Mouse (Mus musculus) stomach, embryonic 14.5 days (tissue): ENCODE results near the gene Tac2. TPM values are rescaled to one million over a fixed set of nuclear protein-coding genes. Genes with fewer than 3 reads are reported as not detected.

Source experiments
- ATAC-seq: fragments of 200-750 bp; cut with Nextera tagmentation; 2 replicates; pipeline ENCODE4 v1.8.0; 2017; ENCODE audit warnings: low read depth, moderate TSS enrichment; ENCODE audit not compliant: insufficient number of reproducible peaks, insufficient read depth, low FRiP score
- H3K27ac ChIP-seq: fragments of 300-500 bp; sonication (generic); 2 replicates; pipeline ENCODE4 v1.5.1; 2014; ENCODE audit warnings: mild to moderate bottlenecking, low read length, moderate library complexity, mixed read lengths
- H3K27me3 ChIP-seq: fragments of 300-500 bp; sonication (generic); 2 replicates; pipeline ENCODE4 v1.6.1; 2014; ENCODE audit warnings: low read length, control low read depth, mixed read lengths; ENCODE audit not compliant: control insufficient read depth, insufficient read depth
- H3K36me3 ChIP-seq: fragments of 300-500 bp; sonication (generic); 2 replicates; pipeline ENCODE4 v1.6.1; 2014; ENCODE audit warnings: mild to moderate bottlenecking, control low read depth, low read length, moderate library complexity, mixed read lengths; ENCODE audit not compliant: control insufficient read depth, insufficient read depth
- H3K4me1 ChIP-seq: fragments of 300-500 bp; sonication (generic); 2 replicates; pipeline ENCODE4 v1.6.1; 2014; ENCODE audit warnings: low read length, control low read depth, mixed read lengths; ENCODE audit not compliant: control insufficient read depth, insufficient read depth
- H3K4me2 ChIP-seq: fragments of 300-500 bp; sonication (generic); replicated peaks from 2 replicates; pipeline ENCODE4 v1.6.1; 2014; ENCODE audit warnings: low read depth, low read length, control low read depth
- H3K4me3 ChIP-seq: fragments of 300-500 bp; sonication (generic); 2 replicates; pipeline ENCODE4 v1.5.1; 2014; ENCODE audit warnings: low read depth, low read length, control low read depth
- H3K9ac ChIP-seq: fragments of 300-500 bp; sonication (generic); replicated peaks from 2 replicates; pipeline ENCODE4 v1.6.1; 2014; ENCODE audit warnings: low read depth, mild to moderate bottlenecking, control low read depth, low read length, moderate library complexity, mixed read lengths
- H3K9me3 ChIP-seq: fragments of 300-500 bp; sonication (generic); 2 replicates; pipeline ENCODE4 v1.6.1; 2016; ENCODE audit warnings: low read depth, low read length, control low read depth; ENCODE audit not compliant: control insufficient read depth
- WGBS: fragments of 180-500 bp; shearing (Covaris S2); extraction: QIAGEN DNeasy Blood & Tissue Kit; methylation state at CpG from one replicate; pipeline ENCODE4 v1.1.7; 2014; 5-methylcytosine and 5-hydroxymethylcytosine counted together
- polyA plus RNA-seq: library from polyadenylated mRNA; unstranded; fragments of >200 nt; fragmentation: Nextera tagmentation; extraction: Ambion mirVana; gene quantifications from 2 replicates; pipeline ENCODE4 v1.2.1, GENCODE M21; 2014

Tac2 gene
- 1.6 and 2.0 TPM in 2 replicates for polyA plus RNA-seq

GRCm38 (mm10) chr10:127724178-127724577 is at the start of gene Tac2:
Gene Tac2, plus strand, starts transcription at chr10:127724478.
- ATAC-seq: no peak
- H3K9me3 ChIP-seq: no peaks in the 10 kb centered on the region
- H3K27me3 ChIP-seq: no peaks in the 10 kb centered on the region
- H3K27ac ChIP-seq: no peak within 1 kb of the TSS
- no peaks in the 10 kb centered on the region for H3K36me3 ChIP-seq
- no peak within 1 kb of the TSS for H3K4me3 ChIP-seq
- H3K4me2 ChIP-seq: no peak within 1 kb of the TSS
- 80% methylated on average over 3 of the region's 3 CpGs for WGBS
- H3K4me1 ChIP-seq: peaks cover 21% of the 10 kb centered on the region
- no peak within 1 kb of the TSS for H3K9ac ChIP-seq

- no peak overlapping the region for H3K27ac ChIP-seq
- no peaks in the 10 kb centered on the region; the same call in 1 of the 2 replicates for H3K4me1 ChIP-seq
- H3K9me3 ChIP-seq: no peaks in the 10 kb centered on the region
- no peak overlapping the region for H3K4me2 ChIP-seq
- WGBS: 86% methylated on average over 8 of the region's 8 CpGs
- no peak for ATAC-seq
- H3K4me3 ChIP-seq: no peak overlapping the region
- H3K27me3 ChIP-seq: no peaks in the 10 kb centered on the region
- H3K36me3 ChIP-seq: no peaks in the 10 kb centered on the region
- no peak overlapping the region for H3K9ac ChIP-seq
Measured at GRCm38 (mm10) chr10:127674794-127675522, 49.3 kb upstream of the Tac2 start.

- Histone ChIP-seq H3K4me3 (peak overlapping the region; percentile 80), H3K9ac (peak overlapping the region; percentile 31), H3K4me2 (peak overlapping the region; percentile 39), H3K4me1 (no peaks in the 10 kb centered on the region; the same call in 1 of the 2 replicates), H3K27ac (peak overlapping the region; percentile 16; the same call in 1 of the 2 replicates), H3K9me3 (no peaks in the 10 kb centered on the region), H3K27me3 (no peaks in the 10 kb centered on the region), H3K36me3 (no peaks in the 10 kb centered on the region)
- 44% methylated on average over 5 of the region's 5 CpGs for WGBS
- ATAC-seq: no peak
Measured at GRCm38 (mm10) chr10:127675859-127676398, 48.3 kb upstream of the Tac2 start.

- ATAC-seq: peak; percentile 96
- WGBS: under 1% methylated on average over 66 of the region's 71 CpGs
- H3K27me3 ChIP-seq: no peaks in the 10 kb centered on the region
Measured at GRCm38 (mm10) chr10:127676691-127677548, 47.4 kb upstream of the Tac2 start.

GRCm38 (mm10) chr10:127677591-127678336 is 46.5 kb upstream of the Tac2 start:
- H3K9me3 ChIP-seq: no peaks in the 10 kb centered on the region
- peak overlapping the region; percentile 47 for H3K9ac ChIP-seq
- H3K4me3 ChIP-seq: peak overlapping the region; percentile 80
- ATAC-seq: no peak
- peak overlapping the region; percentile 98 for H3K4me2 ChIP-seq
- no peak overlapping the region; the same call in 1 of the 2 replicates for H3K27ac ChIP-seq
- H3K4me1 ChIP-seq: no peaks in the 10 kb centered on the region; the same call in 1 of the 2 replicates
- no peaks in the 10 kb centered on the region for H3K27me3 ChIP-seq
- no peaks in the 10 kb centered on the region for H3K36me3 ChIP-seq
- 8% methylated on average over 14 of the region's 14 CpGs for WGBS

More at GRCm38 (mm10) chr10:127676691-127677548, 47.4 kb upstream of the Tac2 start:
- no peaks in the 10 kb centered on the region; the same call in 1 of the 2 replicates for H3K4me1 ChIP-seq
- peak overlapping the region; percentile 98 for H3K4me2 ChIP-seq
- H3K27ac ChIP-seq: peak overlapping the region; percentile 64
- peak overlapping the region; percentile 47 for H3K9ac ChIP-seq
- peak overlapping the region; percentile 80 for H3K4me3 ChIP-seq
- H3K9me3 ChIP-seq: no peaks in the 10 kb centered on the region
- H3K36me3 ChIP-seq: no peaks in the 10 kb centered on the region

- Histone ChIP-seq H3K36me3 (no peaks in the 10 kb centered on the region), H3K27ac (no peak overlapping the region), H3K27me3 (no peaks in the 10 kb centered on the region), H3K4me2 (no peak overlapping the region), H3K4me1 (no peaks in the 10 kb centered on the region; the same call in 1 of the 2 replicates), H3K9ac (no peak overlapping the region), H3K4me3 (no peak overlapping the region), H3K9me3 (no peaks in the 10 kb centered on the region)
- no peak for ATAC-seq
- WGBS: 77% methylated on average over 1 of the region's 1 CpGs
Measured at GRCm38 (mm10) chr10:127679208-127679607, 45.1 kb upstream of the Tac2 start.

- no peak overlapping the region for H3K4me2 ChIP-seq
Measured at GRCm38 (mm10) chr10:127679881-127680280, 44.4 kb upstream of the Tac2 start.

More at GRCm38 (mm10) chr10:127679881-127680280, 44.4 kb upstream of the Tac2 start:
- H3K4me1 ChIP-seq: no peaks in the 10 kb centered on the region; the same call in 1 of the 2 replicates
- 84% methylated on average over 3 of the region's 3 CpGs for WGBS
- no peak for ATAC-seq
- no peaks in the 10 kb centered on the region for H3K36me3 ChIP-seq
- no peak overlapping the region for H3K4me3 ChIP-seq
- H3K27me3 ChIP-seq: no peaks in the 10 kb centered on the region
- no peak overlapping the region for H3K27ac ChIP-seq
- no peaks in the 10 kb centered on the region for H3K9me3 ChIP-seq
- H3K9ac ChIP-seq: no peak overlapping the region
